Mouse (Mus musculus) adrenal gland, postnatal 14 days (tissue): ENCODE measurements around the gene Gucy2g. TPM values are rescaled to one million over a fixed set of nuclear protein-coding genes. Genes with fewer than 3 reads are reported as not detected.

Experiments used
- DNase-seq: peaks from one replicate; pipeline ENCODE4 v3.0.0; 2021; ENCODE audit warnings: mixed read lengths
- total RNA-seq: library from RNA; stranded (reverse); gene quantifications from 2 replicates; pipeline ENCODE4 v1.2.3, GENCODE M21; 2021

Gene Gucy2g
- total RNA-seq, 1 experiment from 2014 or later: not detected

DNA sequence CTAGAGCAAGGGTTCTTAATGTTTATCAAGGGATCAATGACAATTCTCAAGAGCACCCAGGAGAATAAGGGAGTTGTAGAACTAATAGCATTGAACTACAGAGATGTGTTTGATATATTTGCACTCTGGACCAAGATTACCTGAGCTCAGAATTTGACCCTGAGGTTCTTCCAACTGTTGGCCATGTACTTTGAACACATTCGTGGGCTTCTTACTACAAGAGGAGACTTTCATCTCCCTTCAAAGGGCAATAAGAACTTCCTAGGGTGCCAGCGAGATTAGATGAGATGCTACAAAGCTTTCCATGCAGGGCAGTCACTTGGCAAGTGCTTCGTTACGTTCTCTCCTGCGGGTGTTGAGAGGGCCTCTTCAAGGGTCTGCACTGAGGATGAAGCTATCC is 6.5 kb upstream of the Gucy2g start:
- no peak for DNase-seq

DNA sequence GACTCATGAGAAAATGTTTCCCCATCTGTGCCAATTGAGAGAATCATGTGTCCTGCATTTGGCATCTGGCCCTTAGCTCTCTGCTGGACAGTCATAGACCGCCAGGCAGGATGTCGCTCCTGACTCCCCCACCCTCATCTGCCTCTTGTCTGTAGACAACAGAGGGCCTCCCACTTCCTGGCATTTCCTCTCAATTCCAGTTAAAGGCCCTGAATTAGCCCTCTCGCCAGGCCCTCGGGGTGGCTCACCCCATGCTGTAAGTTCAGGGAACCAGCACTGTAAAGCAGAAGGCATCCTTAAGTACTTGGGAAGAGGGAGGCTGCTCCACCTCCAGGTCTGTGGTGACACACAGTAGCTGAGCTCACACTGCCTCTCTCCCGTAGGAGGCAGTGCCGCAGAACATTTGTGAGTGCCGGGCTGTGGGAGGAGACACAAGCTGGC is 3.8 kb upstream of the Gucy2g start:
- DNase-seq: peak; percentile 87

DNA sequence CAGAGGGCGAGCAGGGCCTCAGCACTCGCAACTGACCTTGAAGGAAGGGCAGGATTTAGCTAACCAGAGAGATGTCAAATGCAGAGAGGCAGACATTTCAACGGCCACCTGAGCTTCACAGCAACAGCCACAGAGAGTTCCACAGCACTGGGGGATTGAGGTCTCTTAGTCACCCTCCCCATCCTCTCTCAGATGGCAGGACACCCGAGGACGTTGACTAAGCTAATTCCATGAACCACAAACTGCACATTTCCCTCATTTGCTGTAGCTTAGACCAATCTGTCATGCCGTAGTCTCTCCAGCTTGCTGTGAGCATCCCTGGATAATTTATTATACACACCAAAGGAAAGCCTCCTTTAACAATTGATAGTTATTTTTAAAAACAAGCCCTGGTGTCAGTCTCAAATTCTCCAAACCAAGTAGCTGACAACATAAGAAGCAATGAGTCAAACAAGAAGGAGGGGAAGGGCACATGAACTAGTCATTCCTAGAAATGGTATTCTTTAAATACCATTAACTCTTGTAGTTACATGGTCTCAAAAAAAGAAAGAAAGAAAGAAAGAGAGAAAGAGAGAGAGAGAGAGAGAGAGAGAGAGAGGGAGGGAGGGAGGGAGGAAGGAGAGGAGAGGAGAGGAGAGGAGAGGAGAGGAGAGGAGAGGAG is 1.1 kb downstream of the Gucy2g start:
- no peak for DNase-seq

DNA sequence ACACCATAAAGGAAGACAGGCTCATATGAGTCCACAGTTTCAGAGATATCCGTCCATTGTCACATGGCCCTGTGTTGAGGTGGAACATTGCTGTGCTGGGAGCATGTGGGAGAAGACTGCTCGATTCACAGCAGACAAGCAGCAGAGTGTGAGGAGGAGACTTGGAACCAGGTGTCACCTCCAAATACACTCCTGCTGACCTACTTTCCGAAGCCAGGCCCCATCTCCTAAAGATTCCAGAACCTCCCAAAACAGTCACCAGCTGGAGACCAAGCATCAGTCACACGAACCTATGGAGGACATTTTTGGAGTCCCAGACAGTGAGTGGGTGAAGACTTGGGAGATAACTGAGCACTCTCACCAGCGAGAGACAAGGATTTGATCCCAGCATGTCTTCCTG is 4.5 kb downstream of the Gucy2g start:
- DNase-seq: no peak

DNA sequence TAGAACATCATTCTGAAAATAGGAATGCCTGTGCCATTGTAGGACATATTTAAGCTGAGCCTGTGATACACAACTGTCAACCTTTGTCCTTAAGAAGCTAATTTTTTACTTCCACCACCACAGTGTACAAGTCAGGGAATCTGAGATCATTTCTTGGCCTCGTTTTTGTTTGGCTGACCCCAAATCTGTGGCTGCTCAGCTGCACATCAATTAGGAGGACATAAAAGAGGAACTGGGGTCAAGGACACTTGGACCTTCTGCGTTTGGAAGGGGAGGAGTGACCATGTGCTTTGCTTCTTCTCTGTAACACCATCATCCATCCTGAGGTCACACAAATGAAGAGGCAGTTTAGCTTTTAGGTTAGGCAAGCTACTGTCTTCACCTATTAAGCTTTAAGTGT is 5.0 kb downstream of the Gucy2g start:
- DNase-seq: peak; percentile 26

DNA sequence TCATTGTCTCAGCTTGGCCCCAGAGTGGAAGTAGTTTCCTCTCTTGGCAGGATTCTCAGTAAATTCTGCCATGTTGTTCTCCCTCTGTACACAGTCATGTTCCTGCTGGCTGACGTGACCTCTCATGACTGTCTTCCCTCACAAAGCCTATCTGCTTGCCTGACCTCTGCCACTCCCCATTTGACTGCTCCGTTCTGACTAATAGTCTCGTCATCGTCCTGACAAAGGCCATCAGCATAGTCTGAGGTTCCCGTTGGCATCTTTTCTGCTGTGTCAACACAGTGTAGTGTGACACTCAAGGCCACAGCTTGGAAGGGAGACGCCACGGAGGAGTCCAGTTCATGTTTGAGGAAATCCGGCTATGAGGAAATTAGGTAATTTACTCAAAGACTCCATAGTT is 8.9 kb downstream of the Gucy2g start:
- peak; percentile 84 for DNase-seq

DNA sequence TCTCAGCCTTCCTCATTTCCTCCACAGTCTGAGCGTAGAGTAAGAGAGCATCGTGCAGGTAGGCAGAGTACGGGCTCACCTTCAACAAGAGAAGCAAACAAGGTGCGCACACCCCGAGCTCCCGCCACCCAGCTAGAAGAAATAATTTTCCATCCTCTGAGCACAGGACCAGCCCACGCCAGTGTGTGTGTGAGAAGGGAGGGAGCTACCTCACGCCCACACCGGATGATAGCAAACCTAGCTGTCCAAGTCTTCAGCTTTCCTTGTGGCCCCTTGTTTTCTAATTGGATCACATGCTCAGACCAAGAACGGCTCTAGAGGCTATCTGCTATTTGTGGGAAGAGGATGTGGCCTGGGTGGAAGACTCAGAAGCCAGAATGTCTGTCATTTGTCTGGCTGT is 10.0 kb downstream of the Gucy2g start:
- no peak for DNase-seq

DNA sequence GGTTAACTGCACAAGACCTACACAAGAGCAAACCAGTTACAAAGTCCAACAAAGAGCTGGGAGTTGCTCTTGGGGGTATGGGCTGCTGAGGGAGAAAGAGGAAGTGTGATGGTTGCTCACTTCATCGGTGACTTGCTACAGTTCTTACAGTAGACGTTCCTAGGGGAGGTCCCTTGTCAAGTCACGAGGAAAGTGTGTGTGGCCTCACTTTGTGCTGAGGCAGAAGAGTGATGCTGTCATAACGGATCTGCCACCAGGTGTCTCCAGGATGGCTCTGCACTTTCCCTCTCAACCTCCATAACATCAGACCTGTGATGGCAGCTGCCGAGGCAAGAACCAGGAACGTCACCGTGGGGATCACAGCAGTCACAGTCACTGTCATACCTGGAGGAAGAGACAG is 13.9 kb downstream of the Gucy2g start:
- no peak for DNase-seq

DNA sequence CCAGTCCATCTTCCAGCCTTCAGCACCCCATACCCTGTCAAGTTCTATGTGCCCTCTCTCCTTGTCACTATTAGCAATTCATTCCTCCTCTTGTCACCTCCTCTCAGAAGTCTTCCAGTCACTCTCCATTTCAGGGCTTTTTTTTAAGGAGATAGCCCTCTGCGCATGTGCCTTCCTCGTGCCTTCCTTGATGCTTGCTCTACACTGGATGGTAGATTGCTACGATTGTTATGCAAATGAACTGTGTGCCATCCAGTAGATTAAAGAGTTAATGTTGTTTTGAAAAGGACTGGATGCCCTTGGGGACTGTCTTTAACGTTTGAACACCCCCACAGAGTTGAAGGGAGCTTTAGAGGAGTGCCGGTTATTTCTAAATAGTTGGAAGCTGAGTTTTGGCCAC is 14.4 kb downstream of the Gucy2g start:
- no peak for DNase-seq

DNA sequence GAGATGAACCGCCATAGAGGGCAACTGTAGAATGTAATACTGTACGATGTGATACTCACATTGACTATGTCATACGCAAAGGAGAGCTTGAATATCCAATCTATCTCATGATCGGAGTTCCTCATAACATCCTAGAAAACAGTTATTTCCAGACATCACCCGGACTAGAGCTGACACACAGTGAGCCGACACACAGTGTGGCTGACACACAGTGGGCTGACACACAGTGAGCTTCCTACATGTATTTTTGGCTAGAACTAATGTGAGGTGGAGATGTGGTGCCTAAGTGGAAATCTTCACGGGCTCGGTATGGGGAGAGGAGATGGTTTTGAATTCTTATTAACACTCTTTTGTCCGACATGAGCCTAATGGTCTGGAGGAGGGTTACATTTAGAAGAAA is 18.8 kb downstream of the Gucy2g start:
- no peak for DNase-seq

DNA sequence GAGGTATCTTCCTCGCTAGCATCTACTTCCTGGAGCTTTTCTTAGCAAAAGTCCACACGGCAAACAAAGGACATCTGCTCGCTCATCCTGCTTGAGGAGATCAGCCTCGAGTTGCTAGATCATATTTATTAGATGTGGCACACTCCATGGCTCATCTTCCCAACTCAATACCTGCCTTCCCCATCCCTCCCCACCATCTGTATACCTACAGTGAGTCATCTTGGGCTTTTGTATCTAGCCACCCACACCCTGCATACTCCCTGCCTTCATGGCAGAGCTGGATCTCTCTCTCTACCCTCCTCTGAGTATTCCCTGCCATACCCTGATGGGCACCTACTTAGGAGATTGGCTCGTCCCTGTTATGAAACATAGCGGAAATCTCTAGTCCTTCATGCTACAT is 19.8 kb downstream of the Gucy2g start:
- no peak for DNase-seq

DNA sequence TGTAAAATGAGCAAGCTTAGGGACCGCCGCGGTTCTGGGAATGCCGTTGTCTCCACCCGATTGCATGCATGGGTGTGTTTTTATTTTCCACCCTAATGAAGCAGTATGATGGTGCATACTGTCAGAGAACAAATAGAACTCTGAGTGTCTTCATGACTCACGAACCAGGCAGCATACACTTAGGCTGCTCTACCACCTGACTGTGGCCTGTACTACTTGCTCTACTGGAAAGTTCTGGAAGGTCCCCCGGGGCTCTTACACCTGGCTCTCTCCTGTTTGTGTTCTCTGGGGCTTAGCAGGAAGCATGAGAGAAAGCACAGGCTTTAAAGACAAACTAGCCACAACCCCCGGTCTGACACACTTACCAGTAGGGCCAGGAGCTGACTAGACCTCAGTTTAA is 21.7 kb downstream of the Gucy2g start:
- no peak for DNase-seq

DNA sequence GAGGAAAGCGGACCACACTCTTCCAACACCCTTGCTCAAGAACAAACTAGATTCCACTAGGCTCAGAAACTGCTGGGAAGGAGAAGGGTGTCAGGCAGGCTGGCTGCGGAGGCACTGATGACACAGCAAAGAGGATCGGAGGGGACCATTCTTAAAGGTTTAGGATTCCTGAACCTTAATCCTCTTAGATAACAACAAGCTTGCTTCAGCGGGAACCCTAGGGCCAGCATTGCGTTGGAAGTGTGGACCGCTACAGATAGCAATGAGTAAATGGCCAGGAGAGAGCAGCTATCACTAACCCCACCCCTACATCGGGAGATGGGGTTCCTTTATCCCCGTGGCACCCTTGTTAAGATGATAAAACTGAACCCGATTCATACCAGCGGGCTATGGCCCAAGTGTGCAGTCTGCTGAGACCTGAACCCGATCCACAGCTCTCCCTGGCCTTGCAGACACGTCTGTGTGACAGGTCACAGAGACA is 22.3 kb downstream of the Gucy2g start:
- DNase-seq: no peak

DNA sequence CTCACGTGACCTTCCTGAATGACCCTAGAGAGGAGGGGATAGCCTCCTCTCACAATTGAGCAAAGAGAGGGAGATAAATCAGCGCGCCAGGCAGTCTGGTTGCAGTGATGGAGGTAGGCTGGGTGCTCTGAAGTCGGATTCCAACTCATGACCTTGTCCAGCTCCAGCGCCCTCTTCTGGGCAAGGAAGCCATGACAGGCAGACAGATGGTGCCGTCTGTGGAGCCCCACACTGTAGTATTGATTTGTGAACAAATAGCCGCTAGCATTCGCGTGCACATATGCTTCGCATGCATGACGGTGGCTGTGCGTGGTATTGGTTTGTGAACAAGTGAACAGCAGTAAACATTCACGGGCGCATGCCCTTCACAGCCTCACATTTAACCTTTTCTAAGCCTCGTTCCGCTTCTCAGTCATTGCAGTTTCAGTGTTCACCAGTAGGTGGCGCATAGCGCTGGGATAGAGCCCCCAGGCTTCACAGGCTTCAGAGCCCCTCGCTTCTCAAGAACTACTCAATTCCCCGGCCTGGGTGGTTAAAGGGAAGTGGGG is 22.8 kb downstream of the Gucy2g start:
- peak; percentile 90 for DNase-seq

DNA sequence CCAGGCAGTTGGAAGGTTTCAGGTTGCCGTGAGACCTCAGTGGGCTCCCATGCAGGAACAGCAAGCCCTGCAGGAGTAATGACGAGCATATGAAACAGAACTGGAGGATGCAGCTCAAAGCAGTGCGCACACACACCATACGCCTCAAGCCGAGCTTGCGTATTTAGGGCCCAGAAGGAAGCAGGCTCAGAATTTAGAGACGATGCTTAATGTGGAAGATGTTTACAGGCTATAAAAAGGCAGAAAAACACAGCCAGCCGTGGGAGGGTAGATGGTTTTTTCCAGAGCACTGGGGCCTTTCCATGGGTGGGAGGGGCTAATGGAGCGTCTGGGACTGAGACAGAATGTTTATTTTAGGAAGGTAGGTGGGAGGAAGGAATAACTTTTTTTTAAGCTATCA is 23.7 kb downstream of the Gucy2g start:
- no peak for DNase-seq

DNA sequence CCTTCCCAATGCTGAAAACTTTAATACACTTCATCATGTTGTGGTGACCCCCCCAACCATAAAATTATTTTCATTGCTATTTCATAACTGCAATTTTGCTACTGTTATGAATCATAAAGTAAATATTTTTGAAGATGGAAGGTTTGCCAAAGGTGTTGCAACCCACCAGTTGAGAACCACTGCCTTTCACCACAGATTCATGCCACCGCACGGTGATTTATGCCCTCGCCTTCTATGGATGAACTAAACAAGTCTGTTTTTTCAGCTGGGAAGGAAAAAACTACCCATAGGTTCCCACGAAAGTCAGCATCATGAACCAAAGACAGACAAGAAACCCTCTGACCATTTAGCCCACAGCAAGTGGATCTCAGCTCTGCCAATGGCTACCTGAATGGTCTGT is 24.2 kb downstream of the Gucy2g start:
- DNase-seq: no peak

DNA sequence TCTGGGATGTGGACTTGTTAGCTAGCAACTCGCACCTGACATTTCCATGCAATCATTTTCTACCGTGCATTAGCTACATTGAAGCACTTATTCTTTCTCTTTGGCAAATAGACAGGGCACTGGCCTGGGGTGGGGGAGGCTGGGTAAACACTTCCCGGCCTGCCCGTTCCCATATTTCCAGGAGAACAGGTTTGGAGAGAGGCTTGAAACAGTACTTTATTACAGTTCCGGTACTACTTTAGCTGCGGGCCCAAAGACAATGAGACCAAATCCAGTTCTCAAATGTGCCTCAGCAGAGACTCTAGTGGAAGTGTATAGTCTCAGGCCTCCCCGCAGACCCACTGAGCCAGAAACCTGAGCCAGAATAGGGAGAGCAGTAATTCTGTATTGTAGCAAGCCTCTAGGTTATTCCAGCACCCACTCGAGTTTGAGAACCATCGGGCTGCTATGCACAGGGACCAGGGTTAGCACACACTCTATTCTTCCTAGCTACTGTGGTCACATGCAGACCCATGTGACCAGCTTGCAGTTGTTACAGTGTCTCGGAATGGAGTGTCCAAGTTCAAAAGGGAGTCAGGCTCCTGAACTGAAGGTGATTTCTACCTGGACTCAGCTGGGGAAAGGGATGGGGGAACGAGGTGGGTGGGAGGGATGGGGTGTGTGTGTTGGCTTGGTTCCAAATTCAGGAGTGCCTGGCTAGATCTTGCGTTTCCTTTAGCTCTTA is 27.3 kb downstream of the Gucy2g start:
- DNase-seq: no peak

DNA sequence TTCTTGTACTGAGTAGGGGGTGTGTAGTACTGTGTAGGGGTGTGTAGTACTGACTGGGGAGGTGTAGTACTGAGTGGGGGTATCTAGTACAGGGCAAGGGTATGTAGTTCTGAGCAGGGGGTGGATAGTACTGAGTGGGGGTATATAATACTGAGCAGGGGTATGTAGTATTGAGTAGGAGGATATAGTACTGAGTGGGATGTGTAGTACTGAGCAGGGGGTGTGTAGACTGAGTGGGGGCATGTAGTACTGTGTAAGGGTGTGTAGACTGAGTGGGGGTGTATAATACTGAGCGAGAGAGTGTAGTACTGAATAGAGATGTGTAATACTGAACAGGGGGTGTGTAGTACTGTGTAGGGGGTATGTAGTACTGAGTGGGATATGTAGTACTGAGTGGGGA is 29.3 kb downstream of the Gucy2g start:
- no peak for DNase-seq

DNA sequence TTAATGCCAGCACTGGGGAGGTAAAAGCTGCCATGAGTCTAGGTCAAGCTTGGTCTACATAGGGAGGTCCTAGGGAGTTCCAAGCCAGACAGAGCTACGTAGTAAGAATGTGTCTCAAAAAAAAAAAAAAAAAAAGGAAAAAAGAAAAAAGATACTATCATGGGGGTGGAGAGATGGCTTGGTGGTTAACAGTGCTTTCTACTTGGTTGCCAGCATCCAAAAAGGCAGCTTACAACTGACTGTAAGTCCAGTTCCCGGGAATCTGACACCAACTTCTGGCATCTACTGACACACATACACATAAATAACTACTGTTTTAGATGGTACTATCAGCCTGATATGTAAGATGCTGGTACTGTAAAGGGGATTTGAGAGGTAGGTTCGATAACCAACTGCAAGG is 32.0 kb downstream of the Gucy2g start:
- no peak for DNase-seq

DNA sequence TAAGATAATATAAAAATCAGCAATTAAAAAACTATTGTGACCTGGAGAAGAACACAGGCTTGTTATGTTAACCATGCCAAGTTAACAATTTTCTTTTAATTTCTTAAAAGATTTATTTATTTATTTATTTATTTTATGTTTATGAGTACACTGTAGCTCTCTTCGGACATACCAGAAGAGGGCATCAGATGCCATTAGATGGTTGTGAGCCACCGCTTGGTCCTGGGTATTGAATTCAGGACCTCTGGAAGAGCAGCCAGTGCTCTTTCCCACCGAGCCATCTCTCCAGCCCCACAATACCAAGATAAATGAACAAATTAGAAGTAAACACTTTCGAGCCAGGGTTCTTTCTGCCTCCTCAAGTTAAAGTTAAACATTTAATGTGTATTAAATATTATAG is 32.4 kb downstream of the Gucy2g start:
- DNase-seq: no peak

DNA sequence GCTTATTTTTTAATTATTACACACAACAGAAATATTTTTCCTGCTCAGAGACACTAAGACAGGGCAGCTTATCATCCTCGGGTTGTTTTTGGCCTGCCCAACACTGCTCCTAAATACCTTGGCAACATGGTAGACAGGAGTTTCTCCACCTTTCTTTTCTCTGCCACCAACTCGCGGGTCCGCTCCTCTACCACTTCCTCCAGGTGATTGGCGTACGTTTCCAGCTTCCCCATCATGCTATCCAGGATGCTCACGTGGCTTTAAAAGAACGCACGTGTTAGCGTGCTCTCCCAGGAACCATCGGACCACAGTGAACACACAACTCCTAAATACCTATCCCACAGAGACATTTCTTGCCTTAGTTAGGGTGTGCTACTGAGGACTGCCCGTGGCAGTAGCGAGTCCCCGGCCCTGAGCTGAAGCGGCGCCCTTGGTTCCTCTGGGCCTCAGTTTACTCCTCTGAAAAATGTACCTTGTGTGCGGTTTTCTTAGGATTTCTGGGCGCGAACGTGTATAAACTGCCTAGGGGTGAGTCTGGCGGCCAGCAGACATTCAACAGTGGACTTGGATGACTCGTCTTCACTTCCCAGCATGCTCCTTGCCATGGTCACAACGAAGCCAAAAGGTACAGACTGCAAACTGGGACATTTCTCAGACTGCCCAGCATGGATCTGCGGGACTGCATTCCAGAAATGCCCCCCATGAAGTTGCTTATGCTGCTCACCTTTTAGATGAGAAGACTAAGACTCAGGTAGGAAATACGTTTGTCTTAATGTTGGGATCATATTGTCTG is 33.1 kb downstream of the Gucy2g start:
- DNase-seq: no peak

DNA sequence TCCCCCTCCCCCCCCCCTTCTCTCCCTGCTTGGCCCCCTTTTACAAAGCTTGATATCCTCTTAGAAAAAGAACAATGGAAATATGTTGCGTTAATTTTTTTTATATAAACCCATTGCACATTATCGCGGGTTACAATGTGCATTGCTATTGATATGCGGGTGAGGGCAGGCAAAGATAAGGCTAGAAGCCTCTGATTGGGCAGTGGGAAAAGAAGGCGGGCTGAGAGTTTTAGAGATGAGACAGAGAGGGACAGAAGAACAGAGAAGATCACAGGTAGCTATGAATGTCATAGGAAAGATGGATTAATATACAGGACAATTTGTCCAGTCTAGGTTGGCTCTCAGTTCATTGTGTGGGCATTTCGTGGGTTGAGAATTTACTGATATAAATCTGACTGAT is 33.8 kb downstream of the Gucy2g start:
- no peak for DNase-seq
